Mouse (Mus musculus) regulatory T cell (primary cell): ENCODE measurements around the gene Ushbp1.

Experiments used
- in situ Hi-C: fragments of 300-600 bp; cut with MboI, MseI; formaldehyde crosslinking; loops from one replicate; pipeline ENCODE4 v1.15.1; 2025; ENCODE audit warnings: high pct_unique_total_duplicates

Ushbp1 gene

GRCm38 (mm10) chr8:71394481-71394880 lies 1.1 kb downstream of the Ushbp1 start:
- in situ Hi-C loops, result no loop called here

- in situ Hi-C loops, result no loop called here
Measured at GRCm38 (mm10) chr8:71392871-71393270, 2.7 kb downstream of the Ushbp1 start.

GRCm38 (mm10) chr8:71392391-71392790 lies 3.2 kb downstream of the Ushbp1 start:
- in situ Hi-C loops, result no loop called here

- in situ Hi-C loops, result no loop called here
Measured at GRCm38 (mm10) chr8:71391696-71392095, 3.9 kb downstream of the Ushbp1 start.

- in situ Hi-C loops, result no loop called here
Measured at GRCm38 (mm10) chr8:71388267-71388666, 7.3 kb downstream of the Ushbp1 start.

- in situ Hi-C loops, result no loop called here
Measured at GRCm38 (mm10) chr8:71385212-71385835, 10.3 kb downstream of the Ushbp1 start.

GRCm38 (mm10) chr8:71383860-71384259 lies 11.7 kb downstream of the Ushbp1 start:
- in situ Hi-C loops, result no loop called here

- in situ Hi-C loops, result no loop called here
Measured at GRCm38 (mm10) chr8:71383396-71383795, 12.2 kb downstream of the Ushbp1 start.

GRCm38 (mm10) chr8:71381971-71382961 lies 13.3 kb downstream of the Ushbp1 start:
- in situ Hi-C loops, result no loop called here

- in situ Hi-C loops, result no loop called here
Measured at GRCm38 (mm10) chr8:71381421-71381970, 14.1 kb downstream of the Ushbp1 start, which contains the start of gene Nr2f6. Gene Nr2f6, minus strand, starts transcription at chr8:71381960.

GRCm38 (mm10) chr8:71380178-71381171 lies 15.1 kb downstream of the Ushbp1 start:
- in situ Hi-C loops, result no loop called here

- in situ Hi-C loops, result no loop called here
Measured at GRCm38 (mm10) chr8:71379512-71380075, 16.0 kb downstream of the Ushbp1 start.

GRCm38 (mm10) chr8:71379008-71379407 lies 16.6 kb downstream of the Ushbp1 start:
- in situ Hi-C loops, result no loop called here

- in situ Hi-C loops, result no loop called here
Measured at GRCm38 (mm10) chr8:71376423-71377030, 19.1 kb downstream of the Ushbp1 start.

- in situ Hi-C loops, result no loop called here
Measured at GRCm38 (mm10) chr8:71375581-71376422, 19.8 kb downstream of the Ushbp1 start.

- in situ Hi-C loops, result loop anchor here (5.0 kb wide), 2 partner anchors 33 to 83 kb away; partner anchors contain the start of gene Ankle1
Measured at GRCm38 (mm10) chr8:71374616-71375206, 20.9 kb downstream of the Ushbp1 start.

GRCm38 (mm10) chr8:71373000-71373399 lies 22.6 kb downstream of the Ushbp1 start:
- in situ Hi-C loops, result loop anchor here (5.0 kb wide), 2 partner anchors 34 to 84 kb away; partner anchors contain the start of gene Ankle1

GRCm38 (mm10) chr8:71372427-71372826 lies 23.2 kb downstream of the Ushbp1 start:
- in situ Hi-C loops, result loop anchor here (5.0 kb wide), 2 partner anchors 35 to 85 kb away; partner anchors contain the start of gene Ankle1
